Mouse (Mus musculus) cerebellum, adult 2 months (tissue): ENCODE results near the gene Sac3d1.

ENCODE experiments used
- CTCF ChIP-seq: fragments of 200-500 bp; IDR thresholded peaks from 2 replicates; pipeline ENCODE4 v1.5.1; 2011; ENCODE audit warnings: low read depth, mild to moderate bottlenecking, control low read depth, low read length, moderate library complexity, borderline replicate concordance; ENCODE audit not compliant: insufficient read depth
- POLR2A ChIP-seq: fragments of 200-500 bp; IDR thresholded peaks from 2 replicates; pipeline ENCODE4 v1.6.1; 2011; ENCODE audit warnings: low read length, control low read depth, borderline replicate concordance; ENCODE audit not compliant: insufficient read depth

DNA sequence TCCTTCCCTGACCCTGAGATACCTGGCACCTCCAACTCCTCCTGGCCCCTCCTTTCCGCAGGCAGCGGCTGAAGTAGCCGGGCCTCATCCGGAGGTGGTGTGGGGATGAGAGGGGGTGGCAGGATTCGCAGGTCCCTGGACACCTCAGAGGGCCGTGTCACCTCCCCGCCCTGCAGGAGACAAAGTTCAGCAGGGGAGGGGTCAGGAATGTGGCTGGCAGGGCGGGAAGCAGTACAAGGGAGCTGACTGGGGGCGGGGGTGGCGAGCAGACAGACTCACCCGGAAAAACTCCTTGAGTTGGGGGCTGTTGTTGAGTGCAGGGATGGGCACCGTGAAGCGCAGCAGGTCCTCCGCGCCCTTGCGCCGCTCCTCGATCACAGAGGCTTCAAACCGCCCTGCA, 3.3 kb upstream of the Sac3d1 start:
- TF ChIP-seq POLR2A (no peak), CTCF (no peak)
